Mouse (Mus musculus) liver, adult 2 months (tissue): ENCODE measurements around the gene Gnb1. TPM values are rescaled to one million over a fixed set of nuclear protein-coding genes. Genes with fewer than 3 reads are reported as not detected.

Experiments used
- DNase-seq: peaks from one replicate; pipeline ENCODE4 v3.0.0-alpha.2; 2011; ENCODE audit warnings: low read depth, low spot score; ENCODE audit errors: extremely low read depth
- H3K27ac ChIP-seq: fragments of 200-500 bp; replicated peaks from 2 replicates; pipeline ENCODE4 v1.5.1; 2012; ENCODE audit warnings: low read depth, mild to moderate bottlenecking, control low read depth, inconsistent platforms, low read length; ENCODE audit not compliant: insufficient read depth
- H3K27me3 ChIP-seq: fragments of 200-500 bp; 2 replicates; pipeline ENCODE4 v1.6.1; 2012; ENCODE audit warnings: mild to moderate bottlenecking, moderate library complexity, low read length, inconsistent platforms; ENCODE audit not compliant: control insufficient read depth, insufficient read depth
- H3K36me3 ChIP-seq: fragments of 200-500 bp; 2 replicates; pipeline ENCODE4 v1.6.1; 2012; ENCODE audit warnings: low read length, inconsistent platforms; ENCODE audit not compliant: control insufficient read depth, insufficient read depth
- H3K4me1 ChIP-seq: fragments of 200-500 bp; 2 replicates; pipeline ENCODE4 v1.6.1; 2011; ENCODE audit warnings: low read length; ENCODE audit not compliant: control insufficient read depth, insufficient read depth
- H3K4me3 ChIP-seq: fragments of 200-500 bp; 2 replicates; pipeline ENCODE4 v1.5.1; 2011; ENCODE audit warnings: low read depth, mild to moderate bottlenecking, control low read depth, low read length, moderate library complexity; ENCODE audit not compliant: insufficient read depth
- H3K79me2 ChIP-seq: fragments of 200-500 bp; 2 replicates; pipeline ENCODE4 v1.6.1; 2012; ENCODE audit warnings: inconsistent platforms, mild to moderate bottlenecking, low read length, moderate library complexity; ENCODE audit not compliant: control insufficient read depth, insufficient read depth
- H3K9ac ChIP-seq: fragments of 200-500 bp; 2 replicates; pipeline ENCODE4 v1.6.1; 2012; ENCODE audit warnings: low read depth, mild to moderate bottlenecking, control low read depth, inconsistent platforms, low read length
- CTCF ChIP-seq: fragments of 200-500 bp; IDR thresholded peaks from 2 replicates; pipeline ENCODE4 v1.5.1; 2011; ENCODE audit warnings: low read depth, low read length, control low read depth
- POLR2A ChIP-seq: fragments of 200-500 bp; IDR thresholded peaks from 2 replicates; pipeline ENCODE4 v1.6.1; 2011; ENCODE audit warnings: low read length, control low read depth; ENCODE audit not compliant: insufficient read depth; ENCODE audit errors: extremely low read depth
- WGBS: fragments of 180-500 bp; shearing (Covaris S2); methylation state at CpG from one replicate; pipeline ENCODE4 v1.1.7; 2018; 5-methylcytosine and 5-hydroxymethylcytosine counted together
- polyA plus RNA-seq: library from polyadenylated mRNA; depleted of rRNA; stranded (reverse); fragments of >200 nt; gene quantifications from 2 replicates; pipeline ENCODE4 v1.2.3, GENCODE M21; 2012
- total RNA-seq: library from RNA; depleted of rRNA; stranded (reverse); fragments of >200 nt; gene quantifications from 2 replicates; pipeline ENCODE4 v1.2.3, GENCODE M21; 2014

Gene Gnb1
- total and polyA plus RNA-seq, 2 experiments, result 26.5 to 143 TPM

DNA sequence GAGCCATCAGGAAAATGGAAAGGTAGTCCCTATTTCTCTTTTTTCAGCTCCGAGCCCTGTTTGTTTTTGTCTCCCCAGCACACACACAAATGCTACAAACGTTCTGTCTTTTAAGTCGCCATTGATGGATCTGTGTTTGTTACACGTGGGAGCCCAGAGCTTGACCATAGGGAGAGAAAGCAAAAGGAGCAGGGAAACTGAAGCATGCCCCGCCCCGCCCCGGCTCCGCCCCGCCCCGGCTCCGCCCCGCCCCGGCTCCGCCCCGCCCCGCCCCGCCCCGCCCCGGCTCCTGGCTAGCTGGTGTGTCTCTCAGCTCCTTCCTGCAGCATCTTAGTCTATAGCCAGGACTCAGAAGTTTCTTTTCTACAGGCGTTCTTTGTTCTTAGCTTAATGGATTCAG, 107.4 kb downstream of the Gnb1 start:
- Histone ChIP-seq H3K4me1 (peaks cover 7% of the 10 kb centered on the region), H3K36me3 (peaks cover 2% of the 10 kb centered on the region; the same call in 1 of the 2 replicates), H3K79me2 (peaks cover 8% of the 10 kb centered on the region; the same call in 1 of the 2 replicates), H3K9ac (no peak overlapping the region), H3K4me3 (no peak overlapping the region), H3K27ac (no peak overlapping the region), H3K27me3 (no peaks in the 10 kb centered on the region)
- 19% methylated on average over 20 of the region's 20 CpGs for WGBS
- DNase-seq, result no peak
- TF ChIP-seq POLR2A (no peak), CTCF (no peak)

DNA sequence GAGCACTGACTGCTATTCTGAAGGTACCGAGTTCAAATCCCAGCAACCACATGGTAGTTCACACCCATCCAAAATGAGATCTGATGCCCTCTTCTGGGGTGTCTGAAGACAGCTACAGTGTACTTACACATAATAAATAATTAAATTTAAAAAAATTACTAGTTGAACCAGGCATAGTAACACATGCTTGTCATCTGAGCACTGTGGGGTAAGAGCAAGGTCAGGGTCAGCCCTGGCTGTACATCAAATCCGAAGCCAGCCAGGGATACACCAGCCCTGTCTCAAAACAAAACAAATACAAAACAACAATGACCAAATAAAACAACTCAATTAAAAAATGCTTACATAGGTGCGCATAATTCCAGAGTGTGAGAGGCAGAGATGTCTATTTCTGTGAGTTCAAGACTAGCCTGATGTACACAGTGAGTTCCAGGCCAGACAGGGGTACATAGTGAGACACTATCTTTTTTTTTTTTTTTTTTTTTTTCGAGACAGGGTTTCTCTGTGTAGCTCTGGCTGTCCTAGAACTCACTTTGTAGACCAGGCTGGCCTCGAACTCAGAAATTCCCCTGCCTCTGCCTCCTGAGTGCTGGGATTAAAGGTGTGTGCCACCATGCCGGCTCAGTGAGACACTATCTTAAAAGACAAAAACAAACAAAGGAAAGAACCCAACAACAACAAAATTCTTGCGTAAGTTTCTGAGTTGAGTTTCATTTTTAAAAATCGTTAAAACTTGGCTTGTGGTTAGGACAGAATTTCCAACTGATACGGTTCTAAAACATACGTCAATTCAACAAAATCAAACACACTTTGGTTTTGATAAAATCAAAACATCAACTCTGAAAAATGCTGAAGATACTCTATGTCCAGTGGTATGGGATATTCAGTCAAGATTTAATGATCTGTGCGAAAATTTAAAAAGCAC, 109.0 kb downstream of the Gnb1 start:
- TF ChIP-seq CTCF (no peak), POLR2A (no peak)
- Histone ChIP-seq H3K79me2 (peaks cover 8% of the 10 kb centered on the region; the same call in 1 of the 2 replicates), H3K27me3 (no peaks in the 10 kb centered on the region), H3K36me3 (peaks cover 2% of the 10 kb centered on the region; the same call in 1 of the 2 replicates), H3K4me3 (peak overlapping the region; percentile 86; the same call in 1 of the 2 replicates), H3K27ac (peak overlapping the region; percentile 91), H3K9ac (peak overlapping the region; percentile 74; the same call in 1 of the 2 replicates), H3K4me1 (peaks cover 16% of the 10 kb centered on the region)
- 28% methylated on average over 11 of the region's 11 CpGs for WGBS
- peak; percentile 93 for DNase-seq

DNA sequence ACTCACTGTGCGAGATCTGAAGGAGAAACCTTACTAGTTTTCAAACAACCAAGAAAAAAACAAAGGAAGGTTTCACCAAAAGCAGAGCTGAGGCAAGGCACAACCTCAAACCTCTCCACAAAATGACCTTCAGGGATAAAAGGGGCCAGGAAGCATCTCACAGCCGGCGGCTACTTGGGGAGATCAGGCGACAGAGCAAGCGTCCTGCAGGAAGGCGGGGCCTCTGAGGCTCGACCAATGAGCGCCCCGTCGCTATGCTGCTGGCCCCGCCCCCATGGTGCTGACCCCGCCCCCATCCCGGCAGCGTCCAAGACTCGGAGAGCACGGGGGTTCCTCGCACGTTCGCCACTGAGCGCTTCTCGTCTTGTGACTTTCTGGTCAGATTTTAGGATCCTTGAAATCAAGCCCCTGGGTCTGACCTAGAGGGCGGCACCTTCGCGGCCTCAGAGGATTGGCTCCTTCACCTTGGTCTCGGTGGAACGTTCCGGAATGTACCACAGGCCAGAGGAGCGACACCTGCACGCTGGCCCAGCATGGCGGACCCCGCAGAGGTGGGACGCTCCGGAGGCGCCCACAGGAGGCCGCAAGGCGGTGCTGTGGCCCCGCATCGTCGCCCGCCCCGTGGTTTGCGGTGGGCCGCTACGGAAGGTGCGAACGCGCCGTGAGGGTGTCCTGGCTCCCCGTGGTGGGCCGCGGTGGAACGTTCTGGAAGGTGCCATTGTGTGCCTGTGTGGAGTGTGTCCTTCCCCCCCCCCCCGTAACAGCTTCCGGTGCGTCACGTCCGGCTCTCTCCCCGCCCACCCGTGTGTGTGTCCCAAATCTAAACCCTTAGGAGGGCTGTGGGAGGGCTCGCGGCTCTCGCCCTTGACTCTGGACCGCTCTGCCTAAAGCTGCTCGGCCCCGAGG, 110.2 kb downstream of the Gnb1 start, which contains the start of gene Slc35e2:
Gene Slc35e2 (plus strand): TSS at position 326 of the 906 bp plus-strand sequence.
- Histone ChIP-seq H3K9ac (peak within 1 kb of the TSS; percentile 97), H3K27ac (peak within 1 kb of the TSS; percentile 98), H3K4me3 (peak within 1 kb of the TSS; percentile 86), H3K27me3 (no peaks in the 10 kb centered on the region), H3K79me2 (peaks cover 8% of the 10 kb centered on the region; the same call in 1 of the 2 replicates), H3K4me1 (peaks cover 19% of the 10 kb centered on the region), H3K36me3 (peaks cover 7% of the 10 kb centered on the region)
- DNase-seq, result peak; percentile 88
- TF ChIP-seq CTCF (no peak), POLR2A (peak; percentile 73)
- WGBS, result under 1% methylated on average over 65 of the region's 65 CpGs

DNA sequence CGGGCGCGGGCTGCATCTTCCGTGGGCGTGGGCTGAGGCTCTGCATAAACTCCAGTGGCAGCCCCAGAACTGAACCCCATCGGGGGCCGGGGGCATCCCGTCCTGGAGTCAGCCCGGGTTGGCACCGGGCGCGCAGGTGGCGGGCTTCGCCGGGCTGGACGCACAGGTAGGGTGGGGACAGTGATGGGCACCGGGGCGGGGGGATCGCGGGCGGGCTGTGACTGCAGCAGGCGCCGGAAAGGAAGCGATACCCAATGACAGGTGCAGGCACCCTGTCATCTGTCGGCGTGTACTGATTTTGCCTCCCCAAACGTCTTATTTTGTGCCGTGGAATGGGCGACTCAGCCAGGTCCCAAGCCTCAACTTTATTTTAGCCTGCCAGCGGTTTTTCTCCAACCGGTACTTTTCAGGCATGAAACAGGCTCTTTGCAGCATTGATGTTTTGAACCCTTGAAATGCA, 110.9 kb downstream of the Gnb1 start:
- H3K4me1 ChIP-seq, result peaks cover 17% of the 10 kb centered on the region
- 2% methylated on average over 31 of the region's 31 CpGs for WGBS
- H3K4me3 ChIP-seq, result peak overlapping the region; percentile 86
- peaks cover 7% of the 10 kb centered on the region for H3K36me3 ChIP-seq
- no peak for TF ChIP-seq POLR2A
- TF ChIP-seq CTCF, result no peak
- no peaks in the 10 kb centered on the region for H3K27me3 ChIP-seq
- H3K79me2 ChIP-seq, result peaks cover 8% of the 10 kb centered on the region; the same call in 1 of the 2 replicates
- H3K9ac ChIP-seq, result peak overlapping the region; percentile 97
- DNase-seq, result no peak
- peak overlapping the region; percentile 98 for H3K27ac ChIP-seq

DNA sequence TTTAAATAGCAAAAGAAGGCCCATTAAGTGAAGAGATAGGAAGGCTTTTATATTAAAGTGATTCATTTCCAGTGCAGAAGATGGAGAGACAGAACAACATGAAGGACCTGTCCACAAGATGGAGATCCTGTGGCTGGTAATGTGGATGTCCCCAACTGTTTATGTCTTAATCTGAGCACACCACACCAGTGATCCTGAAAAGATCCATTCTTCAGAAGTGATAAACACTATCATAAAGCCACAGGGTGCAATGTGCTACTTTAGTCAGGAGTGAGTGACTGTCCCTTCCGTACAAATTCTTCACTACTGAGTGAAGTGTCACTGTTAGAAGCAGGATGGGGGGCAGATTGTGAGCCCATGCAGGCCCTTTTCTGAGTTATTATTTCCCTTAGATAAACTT, 111.6 kb downstream of the Gnb1 start:
- Histone ChIP-seq H3K36me3 (peaks cover 8% of the 10 kb centered on the region), H3K9ac (0 out of 2 replicates have a peak overlapping the region, but pooled peaks have one; percentile 31), H3K4me1 (peaks cover 17% of the 10 kb centered on the region), H3K27me3 (no peaks in the 10 kb centered on the region), H3K79me2 (peaks cover 8% of the 10 kb centered on the region; the same call in 1 of the 2 replicates), H3K27ac (no peak overlapping the region), H3K4me3 (peak overlapping the region; percentile 50)
- WGBS, result 63% methylated on average over 1 of the region's 1 CpGs
- TF ChIP-seq CTCF (no peak), POLR2A (no peak)
- no peak for DNase-seq
